ENCODE assay signal across 10 mouse cellular contexts in the genomic region with DNA sequence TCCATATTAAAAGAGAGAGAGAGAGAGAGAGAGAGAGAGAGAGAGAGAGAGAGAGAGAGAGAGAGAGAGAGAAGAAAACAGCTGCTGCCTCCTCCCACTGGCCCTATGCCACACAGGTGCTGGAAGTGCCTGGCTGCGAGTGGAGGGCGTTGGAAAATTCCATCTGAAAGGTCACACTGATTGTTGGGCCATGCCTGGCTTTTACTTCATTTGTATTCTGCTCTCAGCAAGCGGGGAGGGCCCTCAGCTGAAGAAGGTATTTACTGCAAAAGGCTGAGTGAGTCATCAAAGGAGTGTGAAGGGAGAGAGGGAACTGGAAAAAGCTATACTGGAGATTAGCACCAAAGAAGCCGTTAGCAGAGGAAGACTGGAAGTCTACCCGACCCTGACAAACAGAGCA.
DNase-seq lines count a peak whose midpoint lies in the region; ATAC-seq lines count a peak whose summit lies in the region.
"Had no signal": no experiment of that assay in that cellular context is flagged by ENCODE, and none has a peak within 500 bp of the region (broad histone marks: within the 10 kb centered on the region; RNA-seq: fewer than 3 reads in every experiment).

No protein-coding gene starts in this region.

- H3K4me1 ChIP-seq in intestine, embryonic 16.5 days (ENCODE audit: control insufficient read depth, insufficient read depth, low read length), result peaks cover 10% of the 10 kb centered on the region; the same call in 1 of the 2 replicates
- peaks cover 33% of the 10 kb centered on the region for H3K4me1 ChIP-seq in midbrain, embryonic 13.5 days (replicated peaks)
- no peaks in the 10 kb centered on the region; the same call in 1 of the 2 replicates for H3K4me1 ChIP-seq in heart, embryonic 11.5 days (ENCODE audit: control insufficient read depth, insufficient read depth, low read length)

- no peak overlapping the region for H3K4me2 ChIP-seq in intestine, embryonic 16.5 days (ENCODE audit: low read depth, low read length)
- H3K4me2 ChIP-seq in midbrain, embryonic 13.5 days (replicated peaks), result no peak overlapping the region
- no peak overlapping the region for H3K4me2 ChIP-seq in heart, embryonic 11.5 days
- H3K4me2 ChIP-seq: limb, embryonic 12.5 days had no signal

- peak; percentile 39 for DNase-seq in heart, postnatal 4 days
- DNase-seq in heart, adult 8-10 months (ENCODE audit: low spot score), result no peak
- DNase-seq in ES-CJ7 (ENCODE audit: low read depth, low spot score), result peak; percentile 14

- no peak overlapping the region for H3K9ac ChIP-seq in intestine, embryonic 16.5 days (ENCODE audit: low read depth, low read length)
- H3K9ac ChIP-seq in midbrain, embryonic 13.5 days (replicated peaks), result no peak overlapping the region
- no peak overlapping the region for H3K9ac ChIP-seq in heart, embryonic 11.5 days (ENCODE audit: low read depth, low read length)
- H3K9ac ChIP-seq: limb, embryonic 12.5 days had no signal

- 24% methylated on average over 5 of the region's 5 CpGs for WGBS in intestine, embryonic 16.5 days
- WGBS in midbrain, embryonic 13.5 days, result 11% methylated on average over 5 of the region's 5 CpGs
- 12% methylated on average over 5 of the region's 5 CpGs for WGBS in heart, embryonic 11.5 days (ENCODE audit: insufficient replicate concordance)

- H3K4me3 ChIP-seq in intestine, embryonic 16.5 days (ENCODE audit: low read length), result no peak overlapping the region
- H3K4me3 ChIP-seq in midbrain, embryonic 13.5 days (replicated peaks), result no peak overlapping the region
- H3K4me3 ChIP-seq in heart, embryonic 11.5 days (ENCODE audit: low read depth, low read length), result no peak overlapping the region
- H3K4me3 ChIP-seq: erythroblast, embryonic 14.5 days; limb, embryonic 12.5 days had no signal

- no peak overlapping the region for H3K27ac ChIP-seq in intestine, embryonic 16.5 days (ENCODE audit: low read length)
- H3K27ac ChIP-seq in midbrain, embryonic 13.5 days, result peak overlapping the region; percentile 59
- H3K27ac ChIP-seq in heart, embryonic 11.5 days (ENCODE audit: low read depth, low read length), result no peak overlapping the region
- H3K27ac ChIP-seq: limb, embryonic 12.5 days had no signal

- 0 out of 2 replicates have a peak, but pooled peaks have one; percentile 31 for ATAC-seq in intestine, embryonic 16.5 days
- ATAC-seq in midbrain, embryonic 13.5 days, result peak; percentile 47; the same call in 1 of the 2 replicates
- ATAC-seq in erythroid progenitor cell, adult 5-6 weeks (replicated peaks; ENCODE audit: low FRiP score, poor library complexity, severe bottlenecking), result no peak
- ATAC-seq in megakaryocyte progenitor cell, adult 5-6 weeks (replicated peaks; ENCODE audit: poor library complexity), result no peak
- no peak for ATAC-seq in heart, embryonic 11.5 days (replicated peaks; ENCODE audit: insufficient number of reproducible peaks, low FRiP score, low TSS enrichment)

- no peaks in the 10 kb centered on the region for H3K9me3 ChIP-seq in intestine, embryonic 16.5 days (ENCODE audit: control insufficient read depth, low read length)
- 0 out of 2 replicates have a peak, but pooled peaks cover 3% of the 10 kb centered on the region for H3K9me3 ChIP-seq in midbrain, embryonic 13.5 days
- H3K9me3 ChIP-seq in heart, embryonic 11.5 days (replicated peaks; ENCODE audit: control insufficient read depth, low read length), result no peaks in the 10 kb centered on the region
- H3K9me3 ChIP-seq: limb, embryonic 12.5 days had no signal

- H3K36me3 ChIP-seq in intestine, embryonic 16.5 days (ENCODE audit: control insufficient read depth, insufficient read depth, low read length), result no peaks in the 10 kb centered on the region
- H3K36me3 ChIP-seq in midbrain, embryonic 13.5 days, result no peaks in the 10 kb centered on the region
- no peaks in the 10 kb centered on the region for H3K36me3 ChIP-seq in heart, embryonic 11.5 days (ENCODE audit: control insufficient read depth, insufficient read depth, low read length)
- H3K36me3 ChIP-seq: limb, embryonic 12.5 days had no signal

- no peaks in the 10 kb centered on the region for H3K27me3 ChIP-seq in intestine, embryonic 16.5 days (replicated peaks; ENCODE audit: control insufficient read depth, insufficient read depth, low read length)
- H3K27me3 ChIP-seq in midbrain, embryonic 13.5 days, result no peaks in the 10 kb centered on the region
- no peaks in the 10 kb centered on the region for H3K27me3 ChIP-seq in heart, embryonic 11.5 days (ENCODE audit: control insufficient read depth, insufficient read depth, low read length)
- H3K27me3 ChIP-seq: limb, embryonic 12.5 days had no signal

Comparison
In these comparisons a context has a peak if more than half of its experiments do, and no peak if none do; other contexts are left out.
1. ATAC-seq: peak in intestine, embryonic 16.5 days (single experiment) and midbrain, embryonic 13.5 days (single experiment); none in erythroid progenitor cell, adult 5-6 weeks (single experiment), megakaryocyte progenitor cell, adult 5-6 weeks (single experiment) and heart, embryonic 11.5 days (single experiment).